Mouse (Mus musculus): ENCODE results near the gene Tcf3.

Tcf3 gene

GRCm38 (mm10) chr10:80437973-80438372 is 4.5 kb upstream of the Tcf3 start:
- no peak for DNase-seq (ENCODE audit: low read depth)

GRCm38 (mm10) chr10:80436276-80436675 is 2.8 kb upstream of the Tcf3 start:
- DNase-seq (ENCODE audit: low read depth), result no peak

GRCm38 (mm10) chr10:80435764-80436163 is 2.3 kb upstream of the Tcf3 start:
- peak; percentile 59 for DNase-seq (ENCODE audit: low read depth)

GRCm38 (mm10) chr10:80434823-80435222 is 1.4 kb upstream of the Tcf3 start:
- no peak for DNase-seq (ENCODE audit: low read depth)

- DNase-seq (ENCODE audit: low read depth), result no peak
These were observed 766 bp upstream of the Tcf3 start for GRCm38 (mm10) chr10:80434233-80434592.

GRCm38 (mm10) chr10:80432936-80433512 is 423 bp downstream of the Tcf3 start:
- no peak for DNase-seq (ENCODE audit: low read depth)

- no peak for DNase-seq (ENCODE audit: low read depth)
These were observed 1.1 kb downstream of the Tcf3 start for GRCm38 (mm10) chr10:80432387-80432785.

- DNase-seq (ENCODE audit: low read depth), result no peak
These were observed 1.7 kb downstream of the Tcf3 start for GRCm38 (mm10) chr10:80431570-80432386.

GRCm38 (mm10) chr10:80430375-80430980 is 3.0 kb downstream of the Tcf3 start:
- no peak for DNase-seq (ENCODE audit: low read depth)

- DNase-seq (ENCODE audit: low read depth), result no peak
These were observed 3.6 kb downstream of the Tcf3 start for GRCm38 (mm10) chr10:80429800-80430199.

- DNase-seq (ENCODE audit: low read depth), result no peak
These were observed 8.4 kb downstream of the Tcf3 start for GRCm38 (mm10) chr10:80425041-80425440.

- peak; percentile 87 for DNase-seq (ENCODE audit: low read depth)
These were observed 9.9 kb downstream of the Tcf3 start for GRCm38 (mm10) chr10:80423562-80423961.

- DNase-seq (ENCODE audit: low read depth), result peak; percentile 68
These were observed 11.6 kb downstream of the Tcf3 start for GRCm38 (mm10) chr10:80421651-80422472.

GRCm38 (mm10) chr10:80421208-80421607 is 12.2 kb downstream of the Tcf3 start:
- DNase-seq (ENCODE audit: low read depth), result no peak

GRCm38 (mm10) chr10:80420729-80421128 is 12.7 kb downstream of the Tcf3 start:
- DNase-seq (ENCODE audit: low read depth), result no peak

- DNase-seq (ENCODE audit: low read depth), result no peak
These were observed 14.0 kb downstream of the Tcf3 start for GRCm38 (mm10) chr10:80419419-80419818.

- no peak for DNase-seq (ENCODE audit: low read depth)
These were observed 15.1 kb downstream of the Tcf3 start for GRCm38 (mm10) chr10:80418311-80418710.

- no peak for DNase-seq (ENCODE audit: low read depth)
These were observed 15.6 kb downstream of the Tcf3 start for GRCm38 (mm10) chr10:80417841-80418240.

- DNase-seq (ENCODE audit: low read depth), result no peak
These were observed 16.1 kb downstream of the Tcf3 start for GRCm38 (mm10) chr10:80417371-80417770.

GRCm38 (mm10) chr10:80415566-80415965 is 17.9 kb downstream of the Tcf3 start:
- DNase-seq (ENCODE audit: low read depth), result no peak

GRCm38 (mm10) chr10:80412656-80413541 is 20.5 kb downstream of the Tcf3 start:
- DNase-seq (ENCODE audit: low read depth), result no peak

All from c-Kit-positive CD71-positive TER-119-negative erythroid progenitor cells, embryonic 14.5 days (primary cell).